Mouse (Mus musculus): ENCODE measurements around the gene Dnah3.

DNA sequence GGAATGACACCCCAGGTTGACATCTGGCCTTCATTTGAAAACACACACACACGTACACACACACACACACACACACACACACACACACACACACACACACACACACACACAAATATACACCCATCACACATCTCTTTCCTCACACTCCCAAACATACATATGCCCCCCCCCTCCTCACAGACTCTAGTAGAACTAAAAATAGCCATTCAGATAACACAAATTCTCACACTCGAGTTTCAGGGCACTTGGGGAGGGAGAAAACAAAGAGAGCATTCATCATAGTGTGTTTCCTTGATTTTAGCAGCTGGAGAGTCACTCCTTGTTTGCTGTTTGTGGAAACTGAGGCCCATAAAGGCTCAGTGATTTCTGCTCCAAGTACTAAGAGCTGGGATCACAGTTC, 41.1 kb downstream of the Dnah3 start:
- no peak for TF ChIP-seq CTCF (conservative IDR thresholded peaks at IDR 0.05; ENCODE audit: insufficient read depth, insufficient read length, low read depth, low read length)
- no peak for TF ChIP-seq POLR2A (IDR thresholded peaks at IDR 0.05; ENCODE audit: low read depth, low read length)

Measured in kidney, adult 2 months (tissue).